In the genomic region with DNA sequence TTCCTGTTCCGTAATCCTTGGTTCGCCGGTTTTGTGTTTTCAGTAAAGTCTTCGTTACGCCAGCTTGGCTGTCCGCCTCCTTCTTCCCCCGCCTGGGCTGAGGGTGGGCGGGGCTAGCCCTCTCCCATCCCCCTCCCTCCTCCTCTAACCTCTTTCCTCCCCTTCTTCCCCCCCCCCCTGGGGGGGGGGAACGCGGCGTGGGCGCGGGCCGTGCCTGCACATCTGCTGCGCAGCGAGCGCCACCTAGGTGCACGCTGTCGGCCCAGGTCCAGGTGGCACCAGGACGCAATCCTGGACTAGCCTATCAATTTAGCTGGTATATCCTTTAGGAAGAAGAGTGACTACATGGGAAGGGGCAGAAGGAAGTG, we compare ENCODE assay signal across 8 mouse cellular contexts. TPM values are rescaled to one million over a fixed set of nuclear protein-coding genes. Genes with fewer than 3 reads are reported as not detected.
DNase-seq lines count a peak whose midpoint lies in the region; ATAC-seq lines count a peak whose summit lies in the region.

No protein-coding gene starts in this region.

- peak; percentile 8 for ATAC-seq in inflammation-experienced regulatory T-cells, adult 6 months
- peak; percentile 36 for ATAC-seq in megakaryocyte progenitor cell, adult 5-6 weeks (replicated peaks; ENCODE audit: poor library complexity)

- intact Hi-C loops in gastrocnemius, postnatal 14 days (cut with DNase I; ENCODE audit: low total_unique reads) = loop anchor here (5.0 to 10.0 kb wide), 2 partner anchors 33 to 76 kb away; no protein-coding TSS in a partner anchor
- intact Hi-C loops in left cerebral cortex, postnatal 10 days (cut with DNase I) = loop anchor here (1.0 kb wide), 1 partner anchor 27 kb away; a partner anchor contains a TSS

- DNase-seq in adipocyte (ENCODE audit: low spot score) = peak; percentile 96
- DNase-seq in embryo, embryonic 10.5 days (ENCODE audit: low spot score) = peak; percentile 96
- peak; percentile 91 for DNase-seq in gastrocnemius, postnatal 14 days
- DNase-seq in left cerebral cortex, postnatal 10 days (ENCODE audit: extremely low spot score in 1 of 2, low spot score in 2 of 2) = peak; percentile 80 to 93
- DNase-seq in right cerebral cortex, postnatal 14 days = peak; percentile 82
- peak; percentile 82 for DNase-seq in urinary bladder, postnatal 25 days (ENCODE audit: low spot score)

RNA-seq across cellular contexts. Expression of a gene that starts 1.8 kb away (rescaled TPM):
- 10 to 100 TPM; 73.5 to 87.4 TPM for total RNA-seq in gastrocnemius, postnatal 14 days (2021)
- polyA plus RNA-seq in inflammation-experienced regulatory T-cells, adult 6 months (2017; shearing (Covaris generic)) = 10 to 100 TPM; 13.9 to 23.2 (median 16.6) TPM
- total RNA-seq in left cerebral cortex, postnatal 10 days (2021) = 100 to 1,000 TPM; 147 to 149 TPM
- total RNA-seq in megakaryocyte progenitor cell, adult 5-6 weeks (2015) = 16.1 and 29.1 TPM in 2 replicates
- 19.8 and 21.0 TPM in 2 replicates for total RNA-seq in megakaryocyte progenitor cell, adult 5-6 weeks (2017)

RNA-seq across cellular contexts. Expression of a gene that starts 2.7 kb away (rescaled TPM):
- under 1 TPM in 1 of 2 experiments, not detected in 1; 0.04 TPM for total RNA-seq in gastrocnemius, postnatal 14 days (2021)
- not detected for polyA plus RNA-seq in inflammation-experienced regulatory T-cells, adult 6 months (2017; shearing (Covaris generic))
- total RNA-seq in left cerebral cortex, postnatal 10 days (2021) = under 1 TPM in 1 of 2 experiments, not detected in 1; 0.19 TPM
- total RNA-seq in megakaryocyte progenitor cell, adult 5-6 weeks (2015) = 0.07 TPM in 1 of 2 replicates, not detected in the other
- total RNA-seq in megakaryocyte progenitor cell, adult 5-6 weeks (2017) = not detected in 2 replicates

RNA-seq across cellular contexts. Expression of a gene that starts 17.8 kb away (rescaled TPM):
- not detected for total RNA-seq in gastrocnemius, postnatal 14 days (2021)
- under 1 TPM in 1 of 3 experiments, not detected in 2; 0.55 TPM for polyA plus RNA-seq in inflammation-experienced regulatory T-cells, adult 6 months (2017; shearing (Covaris generic))
- not detected for total RNA-seq in left cerebral cortex, postnatal 10 days (2021)
- not detected in 2 replicates for total RNA-seq in megakaryocyte progenitor cell, adult 5-6 weeks (2015)
- 0.12 TPM in 1 of 2 replicates, not detected in the other for total RNA-seq in megakaryocyte progenitor cell, adult 5-6 weeks (2017)

RNA-seq across cellular contexts. Expression of a gene that starts 23.0 kb away (rescaled TPM):
- total RNA-seq in gastrocnemius, postnatal 14 days (2021) = 1 to 10 TPM; 2.9 to 3.4 TPM
- polyA plus RNA-seq in inflammation-experienced regulatory T-cells, adult 6 months (2017; shearing (Covaris generic)) = under 1 TPM; 0.19 to 0.59 (median 0.25) TPM
- total RNA-seq in left cerebral cortex, postnatal 10 days (2021) = under 1 TPM; 0.49 to 0.61 TPM
- 0.39 TPM in 1 of 2 replicates, not detected in the other for total RNA-seq in megakaryocyte progenitor cell, adult 5-6 weeks (2015)
- not detected in 2 replicates for total RNA-seq in megakaryocyte progenitor cell, adult 5-6 weeks (2017)

RNA-seq across cellular contexts. Expression of a gene that starts 27.5 kb away (rescaled TPM):
- 10 to 100 TPM; 65.9 to 77.0 TPM for total RNA-seq in gastrocnemius, postnatal 14 days (2021)
- polyA plus RNA-seq in inflammation-experienced regulatory T-cells, adult 6 months (2017; shearing (Covaris generic)) = 100 to 1,000 TPM in 1 of 3 experiments, 10 to 100 TPM in 2; 79.0 to 128 (median 97.8) TPM
- total RNA-seq in left cerebral cortex, postnatal 10 days (2021) = 10 to 100 TPM; 68.2 to 80.4 TPM
- total RNA-seq in megakaryocyte progenitor cell, adult 5-6 weeks (2015) = 121 and 125 TPM in 2 replicates
- total RNA-seq in megakaryocyte progenitor cell, adult 5-6 weeks (2017) = 214 and 249 TPM in 2 replicates

Comparison
In these comparisons a context has a peak if more than half of its experiments do, and no peak if none do; other contexts are left out.
1. Peak in every context shown above with its lines: DNase-seq and ATAC-seq.